8 mouse cellular contexts compared by ENCODE assay signal in the genomic region with DNA sequence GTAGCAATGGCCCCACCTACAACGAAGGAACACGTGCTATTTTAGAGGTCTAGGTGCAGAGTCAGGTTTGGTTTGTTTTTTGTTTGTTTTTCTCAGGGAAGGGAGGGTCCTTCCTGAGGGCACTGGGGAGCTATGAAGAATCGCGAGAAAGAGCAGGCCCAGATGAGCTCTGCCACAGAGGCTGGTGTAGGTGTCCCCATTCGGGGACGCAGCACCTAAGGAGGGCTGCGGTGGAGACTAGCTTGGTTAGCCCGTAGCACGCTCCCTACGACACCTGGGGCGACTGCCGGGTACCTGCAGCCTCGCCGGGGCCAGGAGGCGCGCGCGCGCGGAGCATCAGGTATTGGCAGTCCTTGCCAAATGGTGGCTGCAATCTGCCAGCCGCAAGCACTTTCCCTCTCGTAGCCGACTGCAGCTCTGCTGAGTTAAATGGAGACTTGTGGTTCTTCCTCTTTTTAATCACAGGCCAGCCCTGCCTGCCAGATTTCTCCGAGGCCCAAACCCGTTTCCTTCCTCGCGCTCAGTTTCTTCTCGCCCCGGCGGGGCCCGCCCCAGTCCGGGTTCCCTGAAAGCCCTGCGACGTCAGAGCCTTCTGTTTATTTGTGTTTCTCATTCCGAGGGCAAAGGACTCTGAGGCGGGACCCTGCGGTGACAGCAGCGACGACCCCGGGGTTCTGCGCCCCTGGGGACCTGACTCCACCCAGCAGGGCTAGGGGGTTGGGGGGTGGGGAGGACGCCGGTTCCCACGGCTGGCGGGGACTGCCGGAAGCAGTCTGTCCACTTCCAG. TPM values are rescaled to one million over a fixed set of nuclear protein-coding genes. Genes with fewer than 3 reads are reported as not detected.
DNase-seq lines count a peak whose midpoint lies in the region; ATAC-seq and TF ChIP-seq lines count a peak whose summit lies in the region.

No protein-coding gene starts in this region.

- DNase-seq in kidney, adult 18-20 months = peak; percentile 82
- DNase-seq in kidney, adult 11 months = no peak
- peak; percentile 57 for DNase-seq in brain, embryonic 14.5 days (ENCODE audit: low read depth)
- DNase-seq in lung, adult 18-20 months = peak; percentile 80 to 81
- peak; percentile 55 for DNase-seq in urinary bladder, postnatal 25 days (ENCODE audit: low spot score)

- peak overlapping the region; percentile 57 for H3K9ac ChIP-seq in intestine, embryonic 15.5 days
- H3K9ac ChIP-seq in neural tube, embryonic 15.5 days (replicated peaks) = peak overlapping the region; percentile 31; the same call in 1 of the 2 replicates

- H3K4me3 ChIP-seq in intestine, embryonic 15.5 days (replicated peaks) = peak overlapping the region; percentile 79
- peak overlapping the region; percentile 80 for H3K4me3 ChIP-seq in neural tube, embryonic 15.5 days (replicated peaks)

- no peaks in the 10 kb centered on the region for H3K36me3 ChIP-seq in intestine, embryonic 15.5 days
- H3K36me3 ChIP-seq in neural tube, embryonic 15.5 days = no peaks in the 10 kb centered on the region

- 4% methylated on average over 46 of the region's 46 CpGs for WGBS in intestine, embryonic 15.5 days
- under 1% methylated on average over 46 of the region's 46 CpGs for WGBS in neural tube, embryonic 15.5 days

- peak overlapping the region; percentile 90 for H3K4me2 ChIP-seq in intestine, embryonic 15.5 days (replicated peaks)
- peak overlapping the region; percentile 94 for H3K4me2 ChIP-seq in neural tube, embryonic 15.5 days

- no peak for TF ChIP-seq POLR2A in brain, embryonic 14.5 days (IDR thresholded peaks at IDR 0.05; ENCODE audit: borderline replicate concordance, extremely low read depth, insufficient read depth, insufficient read length, poor library complexity, severe bottlenecking)

- peaks cover 52% of the 10 kb centered on the region for H3K4me1 ChIP-seq in intestine, embryonic 15.5 days (replicated peaks)
- H3K4me1 ChIP-seq in neural tube, embryonic 15.5 days = peaks cover 64% of the 10 kb centered on the region

- TF ChIP-seq CTCF in brain, embryonic 14.5 days (IDR thresholded peaks at IDR 0.05; ENCODE audit: borderline replicate concordance, extremely low read depth, insufficient read depth, insufficient read length) = no peak

- H3K9me3 ChIP-seq in intestine, embryonic 15.5 days = no peaks in the 10 kb centered on the region
- H3K9me3 ChIP-seq in neural tube, embryonic 15.5 days (replicated peaks) = no peaks in the 10 kb centered on the region

- H3K27ac ChIP-seq in intestine, embryonic 15.5 days = peak overlapping the region; percentile 85
- H3K27ac ChIP-seq in neural tube, embryonic 15.5 days (replicated peaks) = peak overlapping the region; percentile 51; the same call in 1 of the 2 replicates

- no peaks in the 10 kb centered on the region for H3K27me3 ChIP-seq in intestine, embryonic 15.5 days (replicated peaks)
- peaks cover 48% of the 10 kb centered on the region for H3K27me3 ChIP-seq in neural tube, embryonic 15.5 days (replicated peaks)

- ATAC-seq in granulocyte monocyte progenitor cell, adult 5-6 weeks (replicated peaks; ENCODE audit: poor library complexity, severe bottlenecking) = peak; percentile 13
- ATAC-seq in intestine, embryonic 15.5 days = no peak
- no peak for ATAC-seq in neural tube, embryonic 15.5 days (ENCODE audit: low FRiP score)

RNA-seq across cellular contexts. Expression of a gene that starts 1.1 kb away (rescaled TPM):
- 10.2 and 13.5 TPM in 2 replicates for polyA plus RNA-seq in brain, embryonic 14.5 days (2012; rRNA removed)
- 31.5 and 32.8 TPM in 2 replicates for total RNA-seq in granulocyte monocyte progenitor cell, adult 5-6 weeks (2014; fragmentation: Nextera tagmentation)
- total RNA-seq in granulocyte monocyte progenitor cell, adult 5-6 weeks (2017) = 11.9 and 12.5 TPM in 2 replicates
- polyA plus RNA-seq in intestine, embryonic 15.5 days (2015; fragmentation: Nextera tagmentation; extraction: Ambion mirVana) = 12.3 and 13.1 TPM in 2 replicates
- 7.5 and 9.4 TPM in 2 replicates for polyA plus RNA-seq in neural tube, embryonic 15.5 days (2015; fragmentation: Nextera tagmentation; extraction: Ambion mirVana)

RNA-seq across cellular contexts. Expression of a gene that starts 10.2 kb away (rescaled TPM):
- 45.0 and 55.7 TPM in 2 replicates for polyA plus RNA-seq in brain, embryonic 14.5 days (2012; rRNA removed)
- 0.62 and 2.6 TPM in 2 replicates for total RNA-seq in granulocyte monocyte progenitor cell, adult 5-6 weeks (2014; fragmentation: Nextera tagmentation)
- 1.1 and 2.2 TPM in 2 replicates for total RNA-seq in granulocyte monocyte progenitor cell, adult 5-6 weeks (2017)
- polyA plus RNA-seq in intestine, embryonic 15.5 days (2015; fragmentation: Nextera tagmentation; extraction: Ambion mirVana) = 32.6 and 36.4 TPM in 2 replicates
- polyA plus RNA-seq in neural tube, embryonic 15.5 days (2015; fragmentation: Nextera tagmentation; extraction: Ambion mirVana) = 33.0 and 34.7 TPM in 2 replicates
